Mouse (Mus musculus): Measurements from ENCODE around the gene Gm16434. TPM values are rescaled to one million over a fixed set of nuclear protein-coding genes. Genes with fewer than 3 reads are reported as not detected.

Gene Gm16434
- not detected for total RNA-seq (2023)

GRCm38 (mm10) chr14:7194440-7194839 is at the start of gene Gm16434:
TSS of gene Gm16434 (minus strand) at chr14:7194540.

GRCm38 (mm10) chr14:7174483-7174971 is 19.8 kb downstream of the Gm16434 start, which contains the start of gene Gm3512:
TSS of gene Gm3512 (minus strand) at chr14:7174533.

Other genes with a start within 250 kb of the Gm16434 start
- gene Gm6356, start 220.7 kb downstream of the Gm16434 start, total RNA-seq (2023) = not detected
- gene Gm10406, start 167.1 kb downstream of the Gm16434 start, total RNA-seq (2023) = not detected
- not detected for gene Gm3685, start 149.6 kb downstream of the Gm16434 start, total RNA-seq (2023)
- under 1 TPM in 1 of 2 experiments, not detected in 1; 0.20 TPM for gene Gm3696, start 93.9 kb downstream of the Gm16434 start, total RNA-seq (2023)
- not detected for gene Gm6676, start 69.1 kb downstream of the Gm16434 start, total RNA-seq (2023)
- not detected for gene Gm3512, start 20.0 kb downstream of the Gm16434 start, total RNA-seq (2023)
- not detected for gene Gm3727, start 70.2 kb upstream of the Gm16434 start, total RNA-seq (2023)
- not detected for gene Gm3739, start 120.5 kb upstream of the Gm16434 start, total RNA-seq (2023)
- not detected for gene Gm5797, start 137.9 kb upstream of the Gm16434 start, total RNA-seq (2023)
- gene Gm8374, start 170.6 kb upstream of the Gm16434 start, total RNA-seq (2023) = not detected